Mouse (Mus musculus): ENCODE results near the gene Sult1e1. TPM values are rescaled to one million over a fixed set of nuclear protein-coding genes. Genes with fewer than 3 reads are reported as not detected.

Gene Sult1e1
- not detected for total RNA-seq (2021)

- DNase-seq = no peak
- intact Hi-C loops (cut with DNase I) = no loop called here
Measured at GRCm38 (mm10) chr5:87591494-87591893, at the start of gene Sult1e1. Gene Sult1e1, minus strand, starts transcription at chr5:87591594.

GRCm38 (mm10) chr5:87622681-87623080, 31.3 kb upstream of the Sult1e1 start:
- intact Hi-C loops (cut with DNase I) = no loop called here
- no peak for DNase-seq

GRCm38 (mm10) chr5:87615128-87615390, 23.7 kb upstream of the Sult1e1 start:
- intact Hi-C loops (cut with DNase I) = no loop called here
- DNase-seq = no peak

- intact Hi-C loops (cut with DNase I) = no loop called here
- no peak for DNase-seq
Measured at GRCm38 (mm10) chr5:87614364-87615127, 23.2 kb upstream of the Sult1e1 start.

- intact Hi-C loops (cut with DNase I) = no loop called here
- no peak for DNase-seq
Measured at GRCm38 (mm10) chr5:87601018-87601417, 9.6 kb upstream of the Sult1e1 start.

GRCm38 (mm10) chr5:87597891-87598290, 6.5 kb upstream of the Sult1e1 start:
- intact Hi-C loops (cut with DNase I) = no loop called here
- DNase-seq = no peak

GRCm38 (mm10) chr5:87589916-87590315, 1.5 kb downstream of the Sult1e1 start:
- intact Hi-C loops (cut with DNase I) = no loop called here
- no peak for DNase-seq

- intact Hi-C loops (cut with DNase I) = no loop called here
- no peak for DNase-seq
Measured at GRCm38 (mm10) chr5:87580389-87580788, 11.0 kb downstream of the Sult1e1 start.

GRCm38 (mm10) chr5:87574174-87574573, 17.2 kb downstream of the Sult1e1 start:
- intact Hi-C loops (cut with DNase I) = no loop called here

GRCm38 (mm10) chr5:87573490-87573889, 17.9 kb downstream of the Sult1e1 start:
- intact Hi-C loops (cut with DNase I) = no loop called here
- DNase-seq = no peak

More at GRCm38 (mm10) chr5:87574174-87574573, 17.2 kb downstream of the Sult1e1 start:
- DNase-seq = no peak

- intact Hi-C loops (cut with DNase I) = no loop called here
- no peak for DNase-seq
Measured at GRCm38 (mm10) chr5:87572781-87573180, 18.6 kb downstream of the Sult1e1 start.

- no peak for DNase-seq
- intact Hi-C loops (cut with DNase I) = no loop called here
Measured at GRCm38 (mm10) chr5:87568845-87569244, 22.5 kb downstream of the Sult1e1 start, which contains the start of gene Sult1d1. Gene Sult1d1, minus strand, starts transcription at chr5:87569027.

GRCm38 (mm10) chr5:87567306-87567705, 24.1 kb downstream of the Sult1e1 start:
- no peak for DNase-seq
- intact Hi-C loops (cut with DNase I) = no loop called here

GRCm38 (mm10) chr5:87562966-87563365, 28.4 kb downstream of the Sult1e1 start:
- no peak for DNase-seq
- intact Hi-C loops (cut with DNase I) = no loop called here

- no peak for DNase-seq
- intact Hi-C loops (cut with DNase I) = no loop called here
Measured at GRCm38 (mm10) chr5:87562526-87562925, 28.9 kb downstream of the Sult1e1 start.

- intact Hi-C loops (cut with DNase I) = no loop called here
- DNase-seq = no peak
Measured at GRCm38 (mm10) chr5:87560145-87560544, 31.2 kb downstream of the Sult1e1 start.

GRCm38 (mm10) chr5:87550935-87551334, 40.5 kb downstream of the Sult1e1 start:
- intact Hi-C loops (cut with DNase I) = no loop called here
- DNase-seq = no peak

GRCm38 (mm10) chr5:87538111-87538510, 53.3 kb downstream of the Sult1e1 start, which contains the start of gene Sult1b1:
Gene Sult1b1, minus strand, starts transcription at chr5:87538195.
- intact Hi-C loops (cut with DNase I) = no loop called here
- DNase-seq = no peak

GRCm38 (mm10) chr5:87535994-87536644, 55.3 kb downstream of the Sult1e1 start:
- DNase-seq = no peak
- intact Hi-C loops (cut with DNase I) = no loop called here

GRCm38 (mm10) chr5:87532288-87532687, 59.1 kb downstream of the Sult1e1 start:
- intact Hi-C loops (cut with DNase I) = no loop called here
- DNase-seq = no peak

Measured in left cerebral cortex, postnatal 4 days (tissue).